Mouse (Mus musculus) ES-E14 (cell line): ENCODE data around the gene Echdc2.

ENCODE experiments used
- CHD2 ChIP-seq: IDR thresholded peaks from 2 replicates; pipeline ENCODE4 v1.6.1; 2014; ENCODE audit warnings: mild to moderate bottlenecking, low read depth, low read length, inconsistent platforms
- HCFC1 ChIP-seq: IDR thresholded peaks from 2 replicates; pipeline ENCODE4 v1.6.1; 2012; ENCODE audit warnings: low read length, inconsistent platforms, borderline replicate concordance; ENCODE audit not compliant: insufficient read depth
- MAFK ChIP-seq: IDR thresholded peaks from 2 replicates; pipeline ENCODE4 v1.6.1; 2014; ENCODE audit warnings: mild to moderate bottlenecking, low read depth, low read length, inconsistent platforms; ENCODE audit not compliant: insufficient read depth
- ZC3H11A ChIP-seq: IDR thresholded peaks from 2 replicates; pipeline ENCODE4 v1.6.1; 2012; ENCODE audit warnings: low read depth, mild to moderate bottlenecking, inconsistent platforms, low read length, borderline replicate concordance
- ZNF384 ChIP-seq: IDR thresholded peaks from 2 replicates; pipeline ENCODE4 v1.6.1; 2012; ENCODE audit warnings: low read depth, low read length, inconsistent platforms

- TF ChIP-seq HCFC1 (no peak), CHD2 (no peak), ZNF384 (no peak), ZC3H11A (no peak), MAFK (no peak)
These were observed 2.8 kb downstream of the Echdc2 start for GRCm38 (mm10) chr4:108168056-108168455.
